Mouse (Mus musculus): ENCODE measurements around the gene Kdm4a.
A peak's percentile ranks its signal among the peaks of the same experiment; 100 is the strongest.

Kdm4a gene

DNA sequence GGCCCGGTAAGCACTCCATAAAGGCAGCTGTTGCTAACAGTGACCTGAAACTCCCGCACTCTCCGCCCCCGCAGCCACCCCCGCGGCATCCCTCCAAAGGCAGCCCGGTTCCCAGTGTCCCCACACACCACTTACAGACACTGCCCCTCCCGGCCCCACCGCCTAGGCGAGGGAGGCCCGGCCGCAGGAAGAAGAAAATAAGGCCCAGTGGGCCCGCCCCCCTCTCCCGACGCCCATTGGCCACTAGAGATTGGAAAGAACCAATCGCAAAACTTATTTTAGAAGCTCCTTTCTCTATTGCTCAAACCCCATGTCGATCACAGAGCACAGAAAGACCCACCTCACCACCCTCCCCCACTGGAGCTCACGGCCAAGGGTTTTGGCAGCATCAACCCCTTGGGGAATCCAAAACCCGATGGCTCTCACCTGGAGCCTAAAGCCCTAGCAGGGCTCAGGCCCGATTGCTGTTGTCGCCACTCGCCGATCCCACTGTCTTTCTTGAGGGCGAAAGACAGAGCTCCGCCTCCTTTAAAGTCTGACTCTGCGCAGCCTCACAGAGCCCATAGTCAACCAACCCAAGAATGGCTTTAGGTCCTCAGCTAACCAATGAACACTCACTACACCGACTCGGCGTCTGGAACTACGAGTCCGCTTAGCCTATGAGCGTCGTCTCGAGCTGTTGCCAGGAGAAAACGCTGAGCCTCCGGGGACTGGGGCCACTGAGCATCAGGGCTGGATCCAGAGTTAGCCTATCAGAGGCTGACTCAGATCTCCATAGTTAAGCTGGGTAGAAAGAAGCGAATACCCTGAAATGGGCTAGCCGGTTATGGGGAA is at the start of gene Kdm4a:
TSS of gene Kdm4a (minus strand) at position 577 of the 834 bp plus-strand sequence.
- DNase-seq (ENCODE audit: low spot score in 2 of 2): peak; percentile 88

DNA sequence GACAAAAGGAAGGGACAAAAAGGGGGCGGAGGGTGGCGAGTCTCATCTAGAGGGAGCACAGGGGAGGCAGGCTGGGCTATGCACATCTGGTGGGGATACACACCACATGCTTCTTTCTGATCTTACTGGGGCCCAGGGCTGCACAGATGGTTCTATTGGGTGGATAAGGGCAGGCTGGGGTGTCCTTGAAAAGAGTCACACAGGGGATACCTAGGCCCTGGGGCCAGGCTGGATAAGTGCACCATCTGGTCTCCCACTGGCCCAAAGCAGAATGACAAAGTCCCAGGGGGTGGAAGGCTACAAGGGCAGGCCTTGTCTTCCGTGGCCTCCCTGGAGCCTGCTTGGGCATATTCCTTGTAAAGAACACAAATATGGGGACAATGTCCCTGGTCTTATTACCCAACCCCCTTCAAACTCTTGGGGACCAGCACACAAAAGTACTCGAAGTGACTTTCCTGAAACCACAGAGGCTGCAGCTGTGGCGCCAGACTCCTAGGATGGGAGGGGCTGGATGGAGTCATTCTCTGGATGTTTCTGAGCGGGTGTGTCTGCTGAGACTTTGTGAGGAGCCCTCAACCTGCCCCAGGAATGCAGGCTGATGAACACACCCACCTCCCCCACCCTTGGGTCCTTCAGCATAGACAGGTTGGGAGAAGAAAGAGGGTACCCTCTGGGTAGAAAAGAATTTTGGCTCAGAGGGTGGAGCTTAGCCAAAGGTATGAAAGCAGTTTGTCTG is 49.4 kb upstream of the Kdm4a start:
- DNase-seq (ENCODE audit: low spot score in 2 of 2): no peak

DNA sequence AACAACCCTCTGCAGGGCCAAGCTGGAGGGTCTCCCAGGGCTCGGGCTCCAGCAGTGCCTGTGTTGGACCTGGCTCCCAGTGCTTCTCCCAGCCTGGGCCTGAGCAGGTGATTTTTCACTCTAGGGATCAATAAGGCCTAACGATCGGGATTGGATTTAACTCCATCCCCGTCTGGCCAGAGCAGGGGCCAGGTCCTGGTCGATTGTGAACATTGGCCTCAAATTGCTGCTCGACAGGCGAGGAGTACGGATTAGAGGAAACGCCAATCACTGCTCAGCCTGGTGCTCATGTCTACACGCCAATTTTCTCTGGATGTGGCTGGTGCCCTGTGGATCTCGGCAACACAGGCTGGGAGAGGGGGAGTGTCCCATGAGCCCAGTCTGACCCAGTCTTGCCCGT is 47.6 kb upstream of the Kdm4a start:
- no peak for DNase-seq (ENCODE audit: low spot score in 2 of 2)

DNA sequence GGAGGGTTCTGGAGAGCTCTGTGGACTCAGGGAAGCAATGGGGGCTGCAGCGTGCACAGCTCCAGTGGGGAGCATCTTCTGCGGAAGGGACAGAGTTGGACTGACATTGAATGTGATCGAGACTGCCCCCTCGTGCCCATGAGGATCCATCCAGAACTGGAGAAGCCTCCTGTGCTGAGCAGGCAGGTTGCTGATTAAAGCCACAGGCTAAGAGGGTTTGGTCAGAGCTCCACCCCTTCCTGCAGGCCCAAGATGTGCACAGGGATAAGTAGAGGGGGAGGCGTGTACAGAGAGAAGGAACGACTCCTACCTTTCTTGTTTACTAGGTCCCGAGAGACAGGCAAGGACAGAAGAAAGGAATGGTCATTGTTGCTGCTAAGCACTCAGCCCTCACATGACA is 41.4 kb upstream of the Kdm4a start:
- no peak for DNase-seq (ENCODE audit: low spot score in 2 of 2)

DNA sequence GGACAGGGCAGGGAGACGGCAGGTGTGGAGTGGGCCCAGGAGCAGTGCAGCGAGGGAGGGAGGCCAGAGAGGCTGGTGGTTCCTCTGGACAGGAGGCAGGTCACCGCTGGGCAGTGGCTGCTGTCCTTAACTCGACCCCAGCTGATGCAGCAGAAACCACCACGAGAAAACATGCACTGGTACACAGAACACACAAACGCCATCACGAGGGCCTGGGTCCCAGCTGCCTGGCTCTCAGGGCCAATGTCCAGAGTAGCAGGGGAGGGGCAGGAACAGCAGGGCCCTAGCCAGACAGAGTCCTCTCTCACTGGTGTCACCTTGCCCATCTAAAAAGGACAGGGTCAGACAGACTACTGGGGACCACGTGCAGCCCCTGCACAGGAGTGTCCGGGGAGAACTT is 40.9 kb upstream of the Kdm4a start:
- DNase-seq (ENCODE audit: low spot score in 2 of 2): no peak

DNA sequence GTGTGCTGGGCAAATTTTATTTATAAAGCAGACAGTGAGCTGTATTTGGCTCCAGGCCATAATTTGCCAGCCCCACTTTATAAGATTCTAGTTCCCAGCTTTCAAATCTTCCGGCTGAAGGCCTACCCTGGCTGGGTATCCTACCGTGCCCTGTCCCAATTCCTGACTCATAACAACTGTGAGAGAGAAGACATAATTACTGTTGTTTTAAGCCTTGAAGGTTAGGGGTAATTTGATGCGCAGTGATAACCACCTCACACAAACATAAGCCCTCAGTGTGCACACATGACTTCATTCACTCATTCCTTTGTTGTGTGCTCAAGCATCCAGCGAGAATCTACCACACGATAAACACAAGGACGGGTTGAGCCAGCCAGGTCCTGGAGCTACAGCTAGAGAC is 39.6 kb upstream of the Kdm4a start:
- DNase-seq (ENCODE audit: low spot score in 2 of 2): no peak

DNA sequence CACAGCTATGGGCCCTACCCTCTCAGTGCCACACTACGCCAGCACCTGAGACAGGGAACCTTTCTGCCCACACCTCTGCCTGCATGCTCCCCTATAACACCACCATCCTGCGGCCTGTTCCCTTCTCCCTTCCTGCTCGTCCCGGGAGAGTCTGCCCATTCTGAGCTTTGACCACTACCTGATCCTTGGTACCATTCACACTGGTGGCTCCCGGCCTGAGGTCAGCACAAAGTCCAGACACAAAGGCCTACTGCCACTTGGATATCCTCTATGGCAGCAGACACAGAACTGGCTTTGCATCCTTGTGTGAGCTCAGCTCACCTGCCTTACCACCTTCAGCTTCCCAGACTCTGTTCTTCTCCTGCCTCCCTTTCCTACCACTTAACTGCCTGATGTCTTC is 38.7 kb upstream of the Kdm4a start:
- no peak for DNase-seq (ENCODE audit: low spot score in 2 of 2)

DNA sequence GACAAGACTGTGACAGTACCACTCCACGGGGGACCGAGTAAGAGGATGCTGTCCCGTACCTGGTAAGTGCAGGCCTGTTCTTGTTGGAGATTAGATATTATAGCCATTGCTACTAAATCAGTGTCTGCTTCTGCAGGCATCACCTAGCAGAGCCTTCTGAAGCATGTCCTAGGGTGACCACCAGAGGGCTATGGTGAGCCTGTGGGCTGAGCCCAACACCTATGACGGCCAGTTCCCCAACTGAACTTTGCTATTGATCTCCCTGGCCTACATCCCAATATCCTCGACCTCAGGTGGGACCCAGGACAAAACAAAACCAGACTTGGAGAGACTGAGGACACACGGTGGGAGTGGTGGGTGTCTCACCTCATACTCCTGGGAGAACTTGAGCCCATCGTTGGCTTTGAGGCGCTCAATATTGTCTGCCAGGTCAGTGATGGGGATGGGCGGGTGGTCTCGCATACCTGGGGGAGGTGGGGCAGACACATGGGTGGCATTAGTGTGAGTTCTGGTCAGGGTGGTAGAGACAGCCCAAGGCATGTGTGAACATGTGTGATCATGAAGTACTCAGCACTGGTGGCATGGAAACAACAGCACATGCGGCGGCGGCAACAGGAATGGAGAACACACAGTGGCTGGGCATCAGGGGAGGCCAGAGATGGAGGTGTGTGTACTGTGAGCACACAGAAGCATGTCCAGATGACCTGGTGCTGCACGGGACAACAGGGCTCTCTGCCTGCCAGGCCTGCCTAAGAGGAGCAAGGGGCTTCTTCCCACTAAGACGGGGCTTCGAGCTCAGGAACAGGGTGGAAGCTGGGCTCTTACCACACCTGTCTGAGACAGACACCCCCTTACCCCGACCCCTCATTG is 37.1 kb upstream of the Kdm4a start:
- DNase-seq (ENCODE audit: low spot score in 2 of 2): peak in 1 of 2 experiments; percentile 51

DNA sequence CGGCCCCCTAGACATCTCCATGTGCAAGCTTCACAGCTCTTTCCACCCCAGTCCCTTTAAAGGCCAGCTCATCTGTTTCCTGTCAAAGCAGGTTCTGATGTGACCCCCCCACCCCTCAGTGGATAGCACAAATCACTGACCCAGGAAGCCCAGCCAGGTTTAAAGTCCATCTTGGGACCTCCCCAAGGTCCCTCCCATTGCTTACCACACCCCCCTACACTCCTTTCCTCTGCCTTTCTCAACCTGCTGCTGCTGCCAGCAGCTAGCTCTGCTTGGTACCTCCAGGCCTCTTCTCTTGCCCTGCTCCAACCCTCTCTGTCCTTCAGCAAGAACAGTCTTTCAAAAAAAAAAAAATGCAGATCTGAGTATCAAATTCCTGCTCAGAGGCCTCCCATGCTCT is 35.0 kb upstream of the Kdm4a start:
- no peak for DNase-seq (ENCODE audit: low spot score in 2 of 2)

DNA sequence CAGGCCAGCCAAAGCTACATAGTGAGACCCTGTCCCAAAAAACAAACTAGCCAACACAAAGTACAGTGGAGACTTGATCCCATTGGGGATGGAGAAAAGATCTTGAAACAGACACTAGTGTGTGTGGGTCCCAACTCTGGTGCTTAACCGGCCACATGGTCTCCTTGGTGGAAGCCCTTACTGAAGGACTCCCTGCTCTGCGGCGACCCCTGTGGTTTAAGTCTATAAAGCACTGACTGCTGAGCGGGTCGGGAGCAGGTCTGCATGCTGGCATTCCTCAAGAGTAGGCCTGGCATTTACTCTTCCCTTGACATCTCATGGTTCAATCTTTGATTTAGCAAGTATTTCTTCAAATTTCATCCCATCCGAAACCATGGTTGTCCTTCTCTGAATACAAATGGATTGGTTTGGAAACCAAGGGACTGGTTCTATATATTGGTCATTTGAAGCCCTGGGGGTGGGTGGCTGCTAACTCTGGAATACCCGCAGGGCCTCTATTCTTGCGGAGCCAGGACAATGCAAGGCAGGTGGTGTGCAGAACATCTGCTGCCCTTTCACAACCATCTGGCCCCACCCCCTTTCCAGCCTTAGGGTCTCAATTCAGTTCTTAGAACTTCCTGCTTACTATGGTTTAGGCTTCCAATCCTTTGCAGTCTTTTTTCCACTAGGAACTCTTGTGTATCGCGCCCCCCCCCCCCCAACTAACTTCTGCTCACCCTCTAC is 27.2 kb upstream of the Kdm4a start:
- no peak for DNase-seq (ENCODE audit: low spot score in 2 of 2)

DNA sequence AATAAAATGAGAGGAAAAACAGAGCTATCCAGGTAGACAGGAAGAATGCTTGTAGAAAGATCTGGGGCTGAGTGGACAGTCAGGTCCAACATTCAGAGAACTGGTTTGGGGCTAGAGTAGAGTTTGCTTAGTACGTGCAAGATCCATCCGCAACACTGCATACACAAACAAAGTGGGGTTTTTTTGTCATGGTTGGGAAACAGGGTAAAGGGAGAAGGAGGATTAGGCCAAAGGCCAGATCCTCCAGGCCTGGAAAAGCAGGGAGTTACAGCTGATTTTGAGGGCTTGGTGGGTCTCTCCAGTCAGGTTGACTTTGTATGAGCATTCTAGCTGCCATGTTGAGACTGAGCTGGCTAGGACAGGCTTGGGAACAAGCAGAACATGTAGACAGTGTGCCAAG is 26.1 kb upstream of the Kdm4a start:
- DNase-seq (ENCODE audit: low spot score in 2 of 2): no peak

DNA sequence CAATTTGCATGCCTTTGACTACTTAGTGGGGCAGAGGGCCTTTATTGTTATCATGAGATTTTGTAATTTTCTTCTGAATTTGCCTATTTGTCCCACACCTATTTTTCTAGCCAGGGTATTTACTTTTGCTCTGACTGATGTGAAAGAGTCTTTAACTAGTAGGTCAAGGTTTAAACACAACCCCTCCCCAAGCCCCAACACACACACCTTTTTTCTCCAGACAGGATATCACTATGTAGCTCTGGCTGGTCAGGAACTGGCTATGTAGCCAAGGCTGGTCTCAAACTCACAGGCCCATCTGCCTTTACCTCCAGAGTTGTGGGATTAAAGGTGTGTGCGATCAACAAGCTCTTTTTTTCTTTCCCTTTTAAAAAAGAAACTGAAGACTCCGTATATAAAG is 19.2 kb upstream of the Kdm4a start:
- DNase-seq (ENCODE audit: low spot score in 2 of 2): no peak

DNA sequence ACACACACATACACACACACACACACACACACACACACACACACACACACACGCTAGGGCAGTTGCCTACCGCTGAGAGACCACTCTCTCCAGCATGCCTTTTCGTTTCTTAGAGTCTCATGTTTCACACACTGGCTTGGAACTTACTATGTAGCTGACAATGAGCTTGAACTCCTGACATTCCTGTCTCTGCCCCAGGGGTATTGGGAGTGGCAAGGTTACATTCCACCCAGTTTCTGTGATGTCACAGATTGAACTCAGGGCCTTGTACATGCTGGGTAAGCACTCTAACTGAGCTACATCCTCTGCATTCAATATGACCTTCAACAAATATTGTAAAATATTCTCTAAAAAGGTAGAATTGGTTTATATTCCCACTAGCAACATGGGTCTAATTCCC is 18.8 kb upstream of the Kdm4a start:
- DNase-seq (ENCODE audit: low spot score in 2 of 2): no peak

DNA sequence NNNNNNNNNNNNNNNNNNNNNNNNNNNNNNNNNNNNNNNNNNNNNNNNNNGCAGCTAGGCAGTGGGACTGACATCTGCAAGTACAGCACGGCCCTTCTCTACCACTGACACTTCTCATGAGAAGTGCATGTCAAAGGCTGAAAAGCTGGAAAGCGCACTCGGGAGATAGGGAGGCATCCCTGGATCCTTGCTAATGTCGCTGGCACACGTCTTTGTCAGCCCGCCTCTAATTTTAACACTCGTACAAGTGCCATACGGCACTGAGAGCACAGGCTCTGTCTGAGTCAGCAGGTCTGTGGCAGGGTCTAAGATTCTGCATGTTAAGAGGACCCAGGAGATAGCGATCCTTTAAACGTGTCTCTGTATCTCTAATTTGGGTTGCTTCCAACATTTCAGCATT is 16.3 kb upstream of the Kdm4a start:
- DNase-seq (ENCODE audit: low spot score in 2 of 2): no peak

DNA sequence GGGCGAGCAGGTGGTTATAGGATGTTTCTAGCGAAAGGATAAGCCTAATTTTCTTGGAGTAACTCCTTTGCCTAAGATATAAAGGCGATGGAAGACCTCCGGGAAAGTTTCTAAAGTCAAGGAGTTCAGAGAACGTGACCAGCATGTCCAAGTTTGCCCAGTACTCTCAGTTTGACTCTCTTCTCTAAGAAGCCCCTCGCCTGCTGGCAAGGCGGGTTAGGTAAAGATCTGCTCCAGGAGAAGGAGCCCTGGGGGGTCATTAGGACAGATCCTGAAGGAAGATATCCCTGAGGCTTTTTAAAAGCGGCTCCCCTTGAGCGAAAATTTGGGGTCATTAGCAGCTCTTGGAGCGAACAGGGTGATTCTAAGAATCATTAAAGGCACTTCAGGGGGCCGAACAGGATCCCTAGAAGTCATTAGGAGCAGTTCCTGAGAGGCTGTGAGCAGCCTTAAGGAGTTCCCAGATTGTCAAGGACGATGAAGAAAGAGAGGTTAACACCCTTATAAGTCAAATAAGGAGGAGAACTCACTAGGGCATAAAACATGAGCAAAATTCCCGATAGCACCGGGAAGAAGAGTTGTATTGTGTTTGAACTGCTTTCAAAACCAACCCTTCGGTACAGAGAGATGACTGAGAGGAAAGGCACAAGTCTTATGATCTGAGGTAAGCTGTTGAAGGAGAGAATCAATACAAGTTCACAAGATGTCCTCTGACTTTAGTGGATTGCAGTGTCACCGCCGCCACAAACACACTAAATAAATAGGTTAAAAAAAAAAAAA is 648 bp upstream of the Kdm4a start:
- no peak for DNase-seq (ENCODE audit: low spot score in 2 of 2)

DNA sequence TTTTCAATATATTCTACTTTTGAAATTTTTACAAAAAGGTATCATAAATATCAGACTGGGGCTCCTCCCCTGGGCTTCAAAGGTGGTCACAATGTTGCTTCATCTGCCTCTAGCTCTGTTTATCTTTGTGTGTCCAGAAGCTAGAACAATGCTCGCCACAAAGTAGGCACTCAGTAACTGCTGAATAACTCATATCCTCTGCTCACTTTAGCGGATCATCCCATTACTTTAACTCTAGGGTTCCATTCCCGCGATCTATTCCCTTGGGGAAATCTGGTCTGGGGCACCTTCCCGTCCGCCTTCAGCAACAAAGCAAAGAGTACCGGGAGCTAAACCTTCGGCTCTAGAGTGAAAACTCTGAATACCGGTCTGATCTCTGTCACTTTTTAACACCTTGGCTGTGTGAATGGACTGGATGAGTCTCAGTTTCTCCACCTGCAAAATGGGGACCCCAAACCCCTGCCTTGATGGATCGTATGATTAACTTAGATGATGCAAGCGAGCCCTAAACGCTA is 834 bp downstream of the Kdm4a start:
- DNase-seq (ENCODE audit: low spot score in 2 of 2): no peak

DNA sequence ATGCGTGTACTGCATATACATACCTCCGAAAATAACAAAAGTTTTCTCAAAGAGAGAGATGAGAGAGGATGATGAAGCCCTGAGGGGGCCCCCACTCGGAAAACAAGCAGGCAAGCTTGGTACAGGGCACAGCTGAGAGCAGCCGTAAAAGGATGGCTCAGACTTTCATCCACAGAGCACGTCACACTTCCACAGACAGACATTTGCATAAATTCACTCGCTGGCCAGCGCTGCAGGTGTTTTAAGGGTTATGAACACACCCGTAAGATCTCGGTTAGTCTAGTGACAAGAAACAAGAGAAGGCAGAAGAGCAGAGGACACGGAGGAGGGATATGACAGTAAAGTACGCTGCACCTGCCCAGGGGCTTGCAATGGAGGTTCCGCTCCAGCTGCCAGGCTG is 7.4 kb downstream of the Kdm4a start:
- no peak for DNase-seq (ENCODE audit: low spot score in 2 of 2)

DNA sequence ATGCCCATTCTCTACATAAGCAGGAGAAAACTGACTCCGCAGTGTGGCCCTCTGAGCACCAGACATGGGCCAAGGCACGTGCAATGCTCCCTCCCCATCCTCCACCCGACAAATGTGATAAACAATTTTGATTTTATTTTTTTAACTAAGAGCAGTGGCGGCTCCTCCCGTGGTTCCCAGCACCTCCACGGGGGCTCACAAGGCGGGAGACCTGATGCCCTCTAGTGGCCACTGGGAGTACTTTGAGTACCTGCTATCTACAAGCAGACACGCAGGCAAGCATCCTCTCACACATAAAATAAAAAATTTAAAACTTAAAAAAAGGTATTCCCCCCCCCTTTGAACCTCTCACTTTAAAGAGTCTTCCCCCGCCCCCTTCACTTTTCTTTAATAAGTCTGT is 8.8 kb downstream of the Kdm4a start:
- no peak for DNase-seq (ENCODE audit: low spot score in 2 of 2)

DNA sequence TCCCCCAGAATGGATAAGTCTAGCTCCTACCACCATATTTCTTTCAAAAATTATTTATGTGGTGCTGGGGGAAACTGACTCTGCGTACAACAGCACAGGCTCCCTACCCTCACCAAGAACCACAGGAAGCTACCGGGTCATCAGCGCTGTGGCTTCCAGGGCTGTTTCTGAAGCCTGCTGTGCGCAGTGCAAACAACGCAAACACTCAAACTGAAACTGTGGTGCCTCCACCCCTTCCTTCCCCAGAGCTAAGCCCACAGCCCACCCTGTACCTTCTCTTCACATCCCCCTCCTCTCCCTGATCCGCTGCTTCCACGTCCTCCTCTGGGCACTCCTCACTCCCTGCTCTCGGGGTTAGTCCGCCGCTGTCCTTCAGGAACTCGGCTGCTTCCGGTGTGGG is 17.7 kb downstream of the Kdm4a start:
- no peak for DNase-seq (ENCODE audit: low spot score in 2 of 2)

DNA sequence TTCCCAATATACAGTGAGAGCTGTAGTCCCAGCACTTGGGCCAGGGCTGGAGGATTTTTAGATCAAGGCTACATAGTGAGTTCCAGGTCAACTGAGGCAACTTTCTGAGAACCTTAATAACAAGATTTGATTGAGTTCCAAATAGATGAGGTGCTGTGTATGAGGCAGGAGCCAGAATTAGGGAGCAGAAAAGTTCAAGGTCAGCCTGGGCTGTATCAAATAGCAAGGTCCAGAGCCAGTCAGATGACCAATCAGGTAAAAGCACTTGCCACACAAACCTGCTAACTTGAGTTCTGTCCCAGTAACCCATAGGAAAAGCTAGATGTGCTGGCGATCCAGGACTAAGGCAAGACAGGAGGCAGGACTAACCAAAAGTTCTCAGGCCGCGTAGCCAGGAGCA is 22.2 kb downstream of the Kdm4a start:
- no peak for DNase-seq (ENCODE audit: low spot score in 2 of 2)

DNA sequence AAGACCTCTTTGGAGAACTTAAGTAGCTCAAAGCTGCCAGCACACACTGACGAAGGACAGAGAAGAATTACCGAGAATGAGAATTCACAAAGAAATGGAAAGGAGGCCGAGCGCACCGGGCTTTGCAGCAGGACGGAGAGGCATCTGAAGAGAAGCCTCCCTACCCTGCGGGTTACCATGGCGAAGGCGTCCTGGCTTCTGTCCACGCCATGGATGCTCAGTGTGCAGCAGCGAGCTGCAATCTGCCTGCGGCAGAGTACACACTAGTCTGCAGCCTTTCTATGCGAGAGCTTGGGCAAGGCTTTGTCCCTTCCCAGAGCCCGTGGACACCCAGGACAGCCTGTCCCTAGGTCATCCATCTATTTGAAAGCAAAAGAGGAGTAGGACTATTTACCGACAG is 23.3 kb downstream of the Kdm4a start:
- no peak for DNase-seq (ENCODE audit: low spot score in 2 of 2)
